ENCODE assay signal across 21 mouse cellular contexts in the genomic region with DNA sequence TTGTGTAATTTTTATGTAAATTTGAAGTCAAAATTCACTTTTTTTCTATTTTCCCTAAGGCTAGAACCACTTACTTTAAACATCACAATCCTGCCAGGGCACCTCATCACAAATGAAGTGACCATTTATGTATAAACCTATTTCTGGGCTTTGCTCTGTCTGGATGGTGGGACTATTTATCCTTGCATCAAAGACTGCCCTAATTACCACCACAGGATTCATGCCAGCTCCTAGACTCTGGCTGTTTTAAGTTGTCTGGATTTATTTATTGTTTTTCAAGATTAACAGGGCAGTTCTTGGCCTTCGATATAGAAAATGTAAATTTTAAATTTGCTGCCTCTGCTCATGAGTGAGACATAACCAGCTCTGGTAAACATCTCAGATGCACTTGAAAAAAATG. TPM values are rescaled to one million over a fixed set of nuclear protein-coding genes. Genes with fewer than 3 reads are reported as not detected.
"Had no signal": no experiment of that assay in that cellular context is flagged by ENCODE, and none has a peak within 500 bp of the region (broad histone marks: within the 10 kb centered on the region; RNA-seq: fewer than 3 reads in every experiment).

No protein-coding gene starts in this region.

- H3K4me1 ChIP-seq: liver, embryonic 13.5 days; liver, embryonic 15.5 days; megakaryocyte, embryonic 14.5 days; stomach, embryonic 15.5 days had no signal

- ATAC-seq: liver, postnatal 0 days; lung, postnatal 0 days; midbrain, embryonic 13.5 days; midbrain, embryonic 15.5 days had no signal

- H3K27ac ChIP-seq: liver, embryonic 13.5 days; liver, embryonic 15.5 days; macrophage; midbrain, embryonic 13.5 days; midbrain, embryonic 15.5 days; neural tube, embryonic 12.5 days; stomach, embryonic 15.5 days; stomach, postnatal 0 days had no signal

- H3K4me3 ChIP-seq: liver, embryonic 13.5 days; liver, embryonic 15.5 days; megakaryocyte, embryonic 14.5 days; midbrain, embryonic 13.5 days; midbrain, embryonic 15.5 days; neural tube, embryonic 12.5 days; stomach, embryonic 15.5 days had no signal

- H3K36me3 ChIP-seq: liver, embryonic 13.5 days; liver, embryonic 15.5 days; midbrain, embryonic 13.5 days; midbrain, embryonic 15.5 days; neural tube, embryonic 12.5 days; stomach, embryonic 15.5 days had no signal

- H3K9ac ChIP-seq: liver, embryonic 13.5 days; liver, embryonic 15.5 days; liver, postnatal 0 days; midbrain, embryonic 13.5 days; midbrain, embryonic 15.5 days; neural tube, embryonic 12.5 days; stomach, embryonic 15.5 days had no signal

- H3K27me3 ChIP-seq: liver, embryonic 13.5 days; liver, embryonic 15.5 days; megakaryocyte, embryonic 14.5 days; midbrain, embryonic 13.5 days; midbrain, embryonic 15.5 days; neural tube, embryonic 12.5 days; stomach, embryonic 15.5 days had no signal

- H3K4me2 ChIP-seq: liver, embryonic 13.5 days; liver, embryonic 15.5 days; midbrain, embryonic 11.5 days; midbrain, embryonic 13.5 days; midbrain, embryonic 15.5 days; neural tube, embryonic 12.5 days; stomach, embryonic 15.5 days had no signal

- H3K9me3 ChIP-seq: liver, embryonic 13.5 days; midbrain, embryonic 13.5 days; midbrain, embryonic 15.5 days; neural tube, embryonic 12.5 days; stomach, embryonic 15.5 days had no signal

- DNase-seq: liver, embryonic 13.5 days; liver, postnatal 0 days; lung, postnatal 14 days; right cerebral cortex, postnatal 14 days; thymus, adult 2 months; thymus, postnatal 25 days; thymus, postnatal 4 days had no signal

RNA-seq across cellular contexts. Expression of gene Spata16, which starts 6.7 kb away (rescaled TPM):
- polyA plus RNA-seq: liver, embryonic 13.5 days; liver, embryonic 15.5 days; liver, postnatal 0 days; lung, postnatal 0 days; macrophage; midbrain, embryonic 11.5 days; midbrain, embryonic 13.5 days; midbrain, embryonic 15.5 days; midbrain, postnatal 0 days; neural tube, embryonic 12.5 days; neural tube, embryonic 14.5 days; spleen, adult 2 months; stomach, embryonic 15.5 days; stomach, postnatal 0 days; thymus, adult 2 months; urinary bladder, adult 2 months had no signal
